Mouse (Mus musculus) mammary gland, adult 2 months (tissue): Measurements from ENCODE around the gene Gm20379. TPM values are rescaled to one million over a fixed set of nuclear protein-coding genes. Genes with fewer than 3 reads are reported as not detected.

ENCODE experiments used
- polyA plus RNA-seq: library from polyadenylated mRNA; depleted of rRNA; stranded (reverse); fragments of >200 nt; gene quantifications from 2 replicates; pipeline ENCODE4 v1.2.3, GENCODE M21; 2012; ENCODE audit warnings: low replicate concordance; rRNA removed

Gm20379 gene
- polyA plus RNA-seq: not detected in 2 replicates

DNA sequence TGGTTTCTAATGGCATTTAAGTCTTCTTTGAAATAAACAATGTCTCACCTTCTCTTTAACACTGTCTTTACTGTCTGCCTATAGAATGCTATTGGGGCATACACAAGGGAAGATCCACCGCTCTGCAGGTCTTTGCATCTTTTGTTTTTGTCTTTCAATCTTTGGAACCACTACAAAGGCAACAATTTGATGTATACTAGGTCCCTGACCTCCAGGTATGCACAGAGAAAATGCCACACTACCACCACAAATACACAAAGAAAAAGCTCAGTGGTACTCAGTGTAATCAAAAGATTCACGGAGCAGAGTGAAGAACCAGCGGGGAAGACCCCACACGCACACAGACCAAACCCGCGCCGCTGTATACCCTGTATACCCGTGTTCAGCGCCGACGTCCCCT lies at the start of gene Gm20379:
TSS of gene Gm20379 (plus strand) at position 301 of the 400 bp plus-strand sequence.

DNA sequence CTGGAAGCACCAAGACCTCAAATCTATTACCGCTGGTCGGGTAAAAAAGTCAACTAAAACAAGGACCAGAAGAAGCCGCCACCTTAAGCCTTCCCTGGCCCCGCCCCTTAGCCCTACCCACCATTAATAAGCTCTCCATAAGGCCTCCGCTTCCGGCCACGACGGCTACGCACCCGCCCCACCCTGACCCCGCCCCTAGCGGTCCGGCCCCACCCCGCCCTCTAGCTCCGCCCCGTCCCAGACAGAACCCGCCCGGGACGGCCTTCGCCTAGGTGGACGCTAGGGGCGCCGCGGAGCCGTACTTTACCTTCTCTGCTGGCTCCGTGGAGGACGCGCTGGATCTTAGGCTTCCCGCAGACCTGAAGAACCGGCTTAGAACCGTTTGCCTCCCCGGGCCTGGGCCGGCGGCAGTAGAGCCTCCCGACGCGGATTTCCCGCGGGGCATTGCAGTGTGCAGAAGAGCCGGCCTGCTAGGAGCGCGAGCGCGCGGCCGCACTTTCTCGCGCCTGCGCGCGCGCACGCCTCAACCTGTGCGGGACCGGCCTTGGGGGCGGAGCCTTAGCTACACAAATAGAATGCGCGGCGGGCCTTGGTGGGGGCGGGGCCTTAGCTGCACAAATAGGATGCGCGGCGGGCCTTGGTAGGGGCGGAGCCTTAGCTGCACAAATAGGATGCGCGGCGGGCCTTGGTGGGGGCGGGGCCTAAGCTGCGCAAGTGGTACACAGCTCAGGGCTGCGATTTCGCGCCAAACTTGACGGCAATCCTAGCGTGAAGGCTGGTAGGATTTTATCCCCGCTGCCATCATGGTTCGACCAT lies 48.9 kb downstream of the Gm20379 start, which contains the start of the genes Dhfr and Msh3:
TSS of gene Dhfr (plus strand) at position 271 of the 816 bp plus-strand sequence.
TSS of gene Msh3 (minus strand) at position 548 of the 816 bp plus-strand sequence.

Other genes starting within 250 kb of the Gm20379 start
- gene Rasgrf2, start 174.3 kb upstream of the Gm20379 start, polyA plus RNA-seq: 6.2 and 7.3 TPM in 2 replicates
- 0.72 and 1.0 TPM in 2 replicates for gene Dhfr, start 48.7 kb downstream of the Gm20379 start, polyA plus RNA-seq
- gene Msh3, start 49.0 kb downstream of the Gm20379 start, polyA plus RNA-seq: 3.6 and 4.5 TPM in 2 replicates
- gene Ankrd34b, start 119.9 kb downstream of the Gm20379 start, polyA plus RNA-seq: not detected in 2 replicates
- gene Fam151b, start 178.0 kb downstream of the Gm20379 start, polyA plus RNA-seq: 1.5 and 2.5 TPM in 2 replicates
- 2.0 and 6.4 TPM in 2 replicates for gene Zfyve16, start 224.9 kb downstream of the Gm20379 start, polyA plus RNA-seq